Mouse (Mus musculus): ENCODE data around the gene Iqsec1.

DNA sequence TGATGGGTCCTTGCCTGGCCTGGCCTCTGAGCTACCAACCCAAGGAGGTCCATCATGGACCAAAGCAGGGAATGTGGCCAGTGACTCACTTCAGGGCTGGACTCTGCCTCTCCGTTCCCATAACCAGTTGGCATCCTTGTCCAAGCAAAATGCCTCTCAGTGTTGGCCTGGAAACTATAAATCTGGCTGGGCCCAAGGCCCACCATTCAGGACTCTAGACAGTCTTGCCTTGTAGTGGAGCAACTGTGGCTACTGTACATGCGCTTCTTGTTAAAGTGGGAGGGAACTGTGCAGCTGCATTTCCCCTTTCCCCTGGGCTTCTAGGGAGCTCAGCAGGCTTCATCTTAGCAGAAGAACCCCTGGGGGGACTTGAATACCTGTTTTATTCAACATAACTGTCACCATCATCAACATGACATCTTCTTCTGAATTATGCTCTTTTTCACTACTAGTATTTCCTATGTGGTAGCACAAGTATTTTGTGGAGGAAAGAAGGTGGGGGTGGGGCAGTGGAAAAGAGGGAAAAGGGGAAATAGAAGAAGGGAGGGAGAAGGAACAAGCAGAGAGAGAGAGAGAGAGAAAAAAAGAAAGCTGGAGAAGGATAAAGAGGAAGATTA, 226.3 kb downstream of the Iqsec1 start:
- TF ChIP-seq CTCF (IDR thresholded peaks at IDR 0.05; ENCODE audit: low read depth) (no peak), EP300 (optimal IDR thresholded peaks at IDR 0.05) (no peak)

Data from stomach, postnatal 0 days (tissue).